Mouse (Mus musculus): ENCODE measurements around the gene Padi3. TPM values are rescaled to one million over a fixed set of nuclear protein-coding genes. Genes with fewer than 3 reads are reported as not detected.

Padi3 gene
- polyA plus RNA-seq, 1 experiment from 2014 or later, result 0.05 TPM

DNA sequence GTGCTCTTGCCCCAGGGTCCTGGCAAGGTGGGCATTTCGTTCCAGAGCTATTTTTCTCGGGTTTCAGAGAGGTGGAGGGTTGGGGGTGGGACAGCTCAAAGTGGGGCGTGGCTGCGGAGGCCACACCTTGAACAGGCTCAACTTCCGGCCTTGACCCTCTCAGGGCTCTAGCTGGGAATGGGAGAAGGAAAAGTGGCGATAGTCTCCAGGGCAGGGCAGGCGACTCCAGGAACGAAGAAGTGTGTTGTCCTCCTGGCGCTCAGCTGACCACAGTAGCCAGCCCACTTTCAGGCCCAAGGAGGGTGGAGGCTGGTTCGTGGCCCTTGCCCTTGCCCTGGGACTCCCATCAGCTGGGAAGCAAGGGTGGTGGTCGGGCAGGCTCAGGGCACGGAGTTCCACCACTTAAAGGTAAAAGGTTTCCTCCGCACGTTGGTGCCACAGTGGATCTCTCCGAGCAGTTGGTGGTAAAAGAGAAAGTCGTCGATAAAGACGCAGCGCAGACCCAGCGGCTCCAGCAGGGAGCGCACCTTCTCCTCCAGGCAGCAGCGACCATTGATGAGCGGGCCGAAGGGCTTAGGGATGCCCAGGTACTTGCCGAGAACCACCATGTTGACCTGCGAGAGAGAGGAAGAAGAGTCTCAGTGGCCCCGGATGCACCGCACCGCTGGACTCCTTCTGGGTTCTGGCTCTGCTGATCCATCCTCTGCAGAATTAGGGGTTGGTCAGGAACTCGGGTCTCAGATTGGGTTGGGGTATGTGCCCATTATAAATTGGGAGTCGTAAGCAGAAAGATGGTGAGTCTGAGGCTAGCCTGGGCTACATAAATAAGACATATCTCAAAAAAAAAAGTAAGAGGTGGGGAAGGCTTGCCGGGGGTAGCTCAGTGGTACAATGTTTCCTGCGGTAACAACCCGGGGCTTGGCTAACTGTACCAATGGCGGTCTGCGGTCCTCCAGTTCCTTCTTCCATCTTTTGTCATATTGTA is 4.1 kb upstream of the Padi3 start:
- H3K4me2 ChIP-seq (replicated peaks), result peak overlapping the region; percentile 40
- no peaks in the 10 kb centered on the region for H3K9me3 ChIP-seq
- WGBS, result 25% methylated on average over 36 of the region's 36 CpGs
- H3K27ac ChIP-seq, result no peak overlapping the region
- ATAC-seq, result no peak
- no peaks in the 10 kb centered on the region for H3K36me3 ChIP-seq
- H3K4me3 ChIP-seq (replicated peaks), result peak overlapping the region; percentile 15; the same call in 1 of the 2 replicates
- H3K4me1 ChIP-seq (replicated peaks), result peaks cover 12% of the 10 kb centered on the region
- 0 out of 2 replicates have a peak overlapping the region, but pooled peaks have one; percentile 14 for H3K9ac ChIP-seq (replicated peaks)
- H3K27me3 ChIP-seq, result peaks cover 40% of the 10 kb centered on the region

DNA sequence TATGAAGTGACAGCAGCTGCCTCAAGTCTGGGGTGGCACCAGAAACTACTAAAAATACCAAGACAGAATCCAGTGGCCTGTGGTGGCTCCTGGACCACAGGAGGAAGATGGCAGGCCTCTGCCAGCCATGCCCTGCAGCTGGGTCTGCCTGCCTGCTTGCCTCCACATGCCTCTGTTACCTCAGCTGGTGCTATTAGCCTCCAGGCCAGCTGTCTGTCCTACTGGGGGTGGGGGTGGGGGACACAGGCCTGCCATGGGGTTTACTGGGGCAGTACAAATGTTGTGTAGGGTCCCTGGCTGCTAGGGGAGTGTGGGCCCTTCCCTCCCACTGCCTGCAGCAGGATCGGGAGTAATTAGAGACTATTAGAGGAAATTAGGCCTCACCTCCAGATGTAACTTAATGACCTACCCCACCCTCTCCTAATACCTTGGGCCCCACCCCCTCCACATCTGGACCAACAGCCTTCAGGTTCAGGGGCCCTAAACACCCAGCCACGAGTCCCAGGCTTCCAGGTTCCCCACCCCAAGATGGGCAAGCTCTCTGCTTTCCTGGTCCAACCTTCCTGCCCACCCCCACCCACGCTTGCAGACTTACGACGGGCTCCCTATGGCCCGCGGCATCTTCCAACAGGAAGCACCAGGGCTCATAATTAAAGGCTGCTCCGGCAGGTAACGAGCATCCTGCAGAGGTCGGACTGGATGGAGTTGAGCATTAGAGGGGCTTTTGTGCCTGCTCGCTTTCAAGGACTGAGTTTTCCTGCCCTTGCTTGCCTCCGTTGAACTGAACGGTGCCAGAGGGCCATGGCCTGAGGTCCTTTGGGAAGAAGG is 3.1 kb upstream of the Padi3 start:
- WGBS, result 28% methylated on average over 13 of the region's 13 CpGs
- ATAC-seq, result no peak
- no peak overlapping the region for H3K27ac ChIP-seq
- peaks cover 40% of the 10 kb centered on the region for H3K27me3 ChIP-seq
- peak overlapping the region; percentile 40; the same call in 1 of the 2 replicates for H3K4me2 ChIP-seq (replicated peaks)
- peaks cover 12% of the 10 kb centered on the region for H3K4me1 ChIP-seq (replicated peaks)
- H3K36me3 ChIP-seq, result no peaks in the 10 kb centered on the region
- H3K4me3 ChIP-seq (replicated peaks), result no peak overlapping the region
- H3K9me3 ChIP-seq, result no peaks in the 10 kb centered on the region
- H3K9ac ChIP-seq (replicated peaks), result no peak overlapping the region

DNA sequence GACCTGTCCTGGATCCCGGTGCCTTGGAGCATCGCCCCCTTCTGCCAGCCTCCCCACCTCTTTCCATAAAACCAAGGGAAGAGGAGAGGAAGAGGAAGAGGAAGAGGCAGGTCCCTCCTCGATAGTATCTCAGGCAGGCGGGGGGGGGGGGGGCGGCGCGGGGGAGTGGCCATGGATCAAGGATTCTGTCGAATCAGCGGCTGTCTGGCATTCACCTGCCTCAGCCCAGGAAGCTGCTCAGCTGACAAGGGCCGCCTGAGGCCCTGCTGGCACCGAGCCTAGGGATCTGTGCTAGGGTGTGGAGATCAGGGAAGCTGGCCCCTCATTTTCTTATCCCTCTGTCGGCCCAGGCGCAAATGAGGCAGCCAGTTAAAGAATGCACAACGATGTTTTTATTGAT is 2.2 kb upstream of the Padi3 start:
- Histone ChIP-seq H3K27ac (no peak overlapping the region), H3K36me3 (no peaks in the 10 kb centered on the region), H3K27me3 (peaks cover 40% of the 10 kb centered on the region), H3K9ac (replicated peaks) (no peak overlapping the region), H3K9me3 (no peaks in the 10 kb centered on the region), H3K4me3 (replicated peaks) (no peak overlapping the region), H3K4me2 (replicated peaks) (no peak overlapping the region), H3K4me1 (replicated peaks) (peaks cover 12% of the 10 kb centered on the region)
- WGBS, result 42% methylated on average over 10 of the region's 14 CpGs
- no peak for ATAC-seq

DNA sequence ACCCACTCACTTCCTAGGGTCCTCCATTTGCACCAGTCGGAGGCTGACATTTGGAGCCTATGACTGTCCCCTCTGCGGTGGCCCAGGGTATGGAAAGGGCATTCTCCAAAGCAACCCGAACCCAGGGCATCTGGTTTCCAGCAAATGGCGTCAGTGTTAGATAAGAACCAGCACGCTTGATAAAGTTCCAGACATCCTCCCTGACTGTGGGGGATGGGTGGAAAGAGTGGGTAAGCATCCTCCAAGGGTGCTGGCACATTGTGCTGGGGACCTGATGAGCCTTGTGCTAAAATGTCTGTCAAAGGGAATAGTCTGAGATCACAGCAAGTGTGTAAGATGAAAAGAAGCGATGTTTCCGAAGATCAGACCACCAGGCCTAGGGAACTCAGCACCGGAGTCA is 1.7 kb upstream of the Padi3 start:
- H3K4me3 ChIP-seq (replicated peaks), result no peak overlapping the region
- no peak for ATAC-seq
- peaks cover 40% of the 10 kb centered on the region for H3K27me3 ChIP-seq
- no peak overlapping the region for H3K9ac ChIP-seq (replicated peaks)
- H3K9me3 ChIP-seq, result no peaks in the 10 kb centered on the region
- H3K27ac ChIP-seq, result no peak overlapping the region
- peaks cover 12% of the 10 kb centered on the region for H3K4me1 ChIP-seq (replicated peaks)
- H3K36me3 ChIP-seq, result no peaks in the 10 kb centered on the region
- H3K4me2 ChIP-seq (replicated peaks), result no peak overlapping the region
- 76% methylated on average over 8 of the region's 8 CpGs for WGBS

DNA sequence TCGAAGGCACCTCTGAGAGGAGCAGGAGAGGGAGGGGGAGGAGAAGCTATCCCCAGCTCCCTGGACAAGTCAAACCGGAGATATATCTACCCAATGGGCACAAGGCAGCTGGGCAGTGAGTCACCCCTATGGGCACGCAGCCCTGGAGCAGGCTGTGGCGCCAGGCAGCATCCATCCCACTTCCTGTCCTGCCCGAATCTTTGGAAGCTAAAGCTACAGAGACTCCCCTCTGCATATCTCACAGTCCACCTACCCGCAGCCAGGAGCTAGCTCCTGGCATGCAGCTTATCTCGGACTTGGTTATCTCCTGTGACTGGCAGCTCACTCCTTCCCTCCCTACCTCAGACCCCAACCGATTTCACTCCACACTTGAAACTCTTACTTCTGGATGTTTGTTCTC is 1.3 kb downstream of the Padi3 start:
- 90% methylated on average over 8 of the region's 8 CpGs for WGBS
- Histone ChIP-seq H3K27ac (no peak overlapping the region), H3K27me3 (peaks cover 18% of the 10 kb centered on the region), H3K4me2 (replicated peaks) (no peak overlapping the region), H3K4me1 (replicated peaks) (peaks cover 5% of the 10 kb centered on the region; the same call in 1 of the 2 replicates), H3K9ac (replicated peaks) (no peak overlapping the region), H3K36me3 (no peaks in the 10 kb centered on the region), H3K4me3 (replicated peaks) (no peak overlapping the region), H3K9me3 (no peaks in the 10 kb centered on the region)
- no peak for ATAC-seq

DNA sequence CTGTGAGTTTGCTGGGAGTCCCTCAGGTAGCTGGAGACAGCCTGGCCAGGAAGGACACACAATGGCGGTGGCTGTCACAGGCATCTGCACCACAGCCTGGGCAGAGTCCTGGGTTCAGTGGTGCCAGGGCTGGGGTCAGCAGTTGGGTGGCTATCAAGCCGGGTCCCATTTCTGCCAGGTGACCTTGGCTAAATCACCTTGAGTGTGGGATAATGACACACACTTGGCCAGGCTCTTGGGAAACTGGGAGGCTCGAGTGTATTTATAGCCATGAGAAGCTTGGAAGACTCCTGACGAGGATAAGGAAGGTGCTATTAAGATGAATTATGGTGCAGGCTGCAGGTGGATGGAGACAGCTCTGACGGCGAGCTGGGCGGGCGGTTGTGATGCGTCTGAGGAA is 5.8 kb downstream of the Padi3 start:
- WGBS, result 90% methylated on average over 9 of the region's 9 CpGs
- no peak for ATAC-seq
- H3K4me3 ChIP-seq (replicated peaks), result no peak overlapping the region
- H3K9ac ChIP-seq (replicated peaks), result no peak overlapping the region
- H3K27me3 ChIP-seq, result no peaks in the 10 kb centered on the region
- no peak overlapping the region for H3K4me2 ChIP-seq (replicated peaks)
- no peaks in the 10 kb centered on the region for H3K4me1 ChIP-seq (replicated peaks)
- H3K9me3 ChIP-seq, result no peaks in the 10 kb centered on the region
- H3K27ac ChIP-seq, result no peak overlapping the region
- no peaks in the 10 kb centered on the region for H3K36me3 ChIP-seq

DNA sequence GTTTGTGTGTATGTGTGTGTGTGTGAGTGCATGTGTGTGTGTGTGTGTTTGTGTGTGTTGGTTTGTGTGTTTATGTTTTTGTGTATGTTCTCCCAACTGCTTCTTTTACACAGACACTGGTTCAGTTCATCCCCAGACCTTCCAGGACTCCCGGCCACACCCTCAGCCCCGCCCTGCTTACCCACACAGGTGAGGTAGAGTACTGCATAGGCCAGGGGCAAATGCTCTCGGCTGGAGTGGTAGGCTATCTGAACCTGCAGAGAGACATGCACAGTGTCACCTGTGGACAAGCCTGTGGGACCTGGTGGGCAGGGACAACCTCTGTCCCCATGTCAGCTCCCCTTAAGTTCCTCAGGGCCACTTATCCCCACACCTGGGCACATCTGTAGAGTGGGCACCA is 9.1 kb downstream of the Padi3 start:
- WGBS, result 79% methylated on average over 3 of the region's 3 CpGs
- H3K4me2 ChIP-seq (replicated peaks), result no peak overlapping the region
- no peak overlapping the region for H3K4me3 ChIP-seq (replicated peaks)
- H3K27ac ChIP-seq, result no peak overlapping the region
- H3K27me3 ChIP-seq, result 0 out of 2 replicates have a peak, but pooled peaks cover 4% of the 10 kb centered on the region
- H3K36me3 ChIP-seq, result no peaks in the 10 kb centered on the region
- H3K4me1 ChIP-seq (replicated peaks), result no peaks in the 10 kb centered on the region
- ATAC-seq, result no peak
- no peak overlapping the region for H3K9ac ChIP-seq (replicated peaks)
- H3K9me3 ChIP-seq, result no peaks in the 10 kb centered on the region

DNA sequence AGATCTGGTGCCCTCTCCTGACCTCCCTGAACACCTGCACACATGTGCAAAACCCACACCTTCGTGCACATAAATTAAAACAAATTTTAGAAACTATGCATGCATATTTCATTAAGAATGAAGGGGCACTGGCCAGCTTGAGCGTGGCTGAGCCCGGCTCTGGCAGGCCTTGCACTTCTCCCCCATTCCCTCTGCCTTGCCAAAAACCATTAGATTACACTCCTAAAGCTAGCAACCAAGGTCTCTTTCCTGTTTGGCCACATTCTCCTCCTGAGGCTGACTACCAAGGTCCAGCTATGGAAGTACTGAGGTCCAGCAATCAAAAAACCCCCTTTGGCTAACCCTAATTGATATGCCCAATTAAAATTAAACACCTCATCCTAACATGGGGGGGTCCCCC is 13.7 kb downstream of the Padi3 start:
- Histone ChIP-seq H3K4me2 (replicated peaks) (no peak overlapping the region), H3K4me3 (replicated peaks) (no peak overlapping the region), H3K27me3 (0 out of 2 replicates have a peak, but pooled peaks cover 4% of the 10 kb centered on the region), H3K36me3 (no peaks in the 10 kb centered on the region), H3K9me3 (no peaks in the 10 kb centered on the region), H3K27ac (no peak overlapping the region), H3K9ac (replicated peaks) (no peak overlapping the region), H3K4me1 (replicated peaks) (no peaks in the 10 kb centered on the region)
- ATAC-seq, result no peak
- 76% methylated on average over 3 of the region's 3 CpGs for WGBS

DNA sequence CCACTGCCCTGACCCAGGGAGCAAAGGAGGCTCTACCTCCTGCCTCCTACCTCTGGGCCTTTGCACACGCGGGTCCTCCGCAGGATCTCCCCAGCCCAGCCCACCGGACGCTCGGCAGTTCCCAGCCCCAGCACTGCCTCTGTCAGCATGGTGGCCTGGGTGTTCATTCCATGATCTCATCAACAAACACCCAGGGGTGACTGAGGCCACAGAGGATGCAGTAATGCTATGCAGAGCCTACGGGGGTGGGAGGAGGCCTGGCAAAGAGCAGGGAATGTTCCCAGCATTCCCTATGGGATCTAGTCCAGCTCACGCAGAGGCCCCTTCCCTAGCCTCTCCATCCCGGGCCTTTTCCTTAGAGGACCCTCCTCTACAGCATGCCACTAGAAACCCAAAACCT is 15.8 kb downstream of the Padi3 start:
- 89% methylated on average over 9 of the region's 9 CpGs for WGBS
- Histone ChIP-seq H3K9ac (replicated peaks) (no peak overlapping the region), H3K4me3 (replicated peaks) (no peak overlapping the region), H3K36me3 (no peaks in the 10 kb centered on the region), H3K27me3 (0 out of 2 replicates have a peak, but pooled peaks cover 4% of the 10 kb centered on the region), H3K27ac (no peak overlapping the region), H3K4me2 (replicated peaks) (no peak overlapping the region), H3K4me1 (replicated peaks) (no peaks in the 10 kb centered on the region), H3K9me3 (no peaks in the 10 kb centered on the region)
- ATAC-seq, result no peak

DNA sequence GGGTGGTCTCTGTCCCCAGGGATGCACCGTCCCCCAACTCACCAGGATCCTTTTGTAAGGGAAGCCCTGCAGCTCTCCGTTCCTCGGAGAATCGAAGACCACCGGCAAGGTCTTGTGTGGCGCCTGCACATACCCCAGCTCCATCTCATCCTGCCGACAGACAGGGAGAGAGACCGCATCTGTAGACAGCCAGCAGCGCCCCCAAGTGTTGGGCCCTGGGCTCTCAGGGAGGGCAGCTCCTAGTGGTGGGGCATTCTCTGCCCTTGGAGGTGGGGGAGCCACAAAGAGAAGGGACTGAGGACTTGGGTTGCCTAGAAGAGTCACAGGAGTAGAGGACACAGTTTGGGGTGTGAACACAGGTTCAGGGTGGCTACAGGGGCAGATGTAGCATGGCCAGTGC is 16.7 kb downstream of the Padi3 start:
- 54% methylated on average over 9 of the region's 9 CpGs for WGBS

DNA sequence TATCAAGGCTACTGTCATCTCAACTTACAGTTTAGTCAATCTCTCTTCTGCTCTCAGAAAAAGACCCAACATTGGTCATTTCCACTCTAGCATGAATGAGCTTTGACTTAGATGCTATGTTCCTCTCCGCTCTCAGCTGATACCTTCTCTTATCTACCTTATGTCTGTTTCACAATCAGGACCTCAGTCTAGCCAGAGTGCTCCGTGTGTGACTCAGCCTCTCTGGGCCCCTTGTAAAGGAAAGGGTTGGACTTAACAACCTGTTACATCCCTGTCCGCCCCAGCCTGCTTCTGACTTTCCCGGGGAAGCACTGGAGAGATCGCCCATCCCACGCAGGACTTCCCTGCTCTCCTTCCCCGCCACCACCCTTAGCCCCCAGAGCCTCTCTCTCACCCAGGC is 17.9 kb downstream of the Padi3 start:
- WGBS, result 96% methylated on average over 7 of the region's 7 CpGs
- no peaks in the 10 kb centered on the region for H3K9me3 ChIP-seq
- ATAC-seq, result no peak
- no peak overlapping the region for H3K4me3 ChIP-seq (replicated peaks)
- no peak overlapping the region for H3K4me2 ChIP-seq (replicated peaks)
- H3K9ac ChIP-seq (replicated peaks), result no peak overlapping the region
- no peaks in the 10 kb centered on the region for H3K4me1 ChIP-seq (replicated peaks)
- no peaks in the 10 kb centered on the region for H3K27me3 ChIP-seq
- H3K27ac ChIP-seq, result no peak overlapping the region
- no peaks in the 10 kb centered on the region for H3K36me3 ChIP-seq

More for the DNA sequence above, 16.7 kb downstream of the Padi3 start:
- no peaks in the 10 kb centered on the region for H3K9me3 ChIP-seq
- no peaks in the 10 kb centered on the region for H3K36me3 ChIP-seq
- no peak overlapping the region for H3K4me2 ChIP-seq (replicated peaks)
- no peak for ATAC-seq
- no peaks in the 10 kb centered on the region for H3K4me1 ChIP-seq (replicated peaks)
- no peak overlapping the region for H3K27ac ChIP-seq
- H3K9ac ChIP-seq (replicated peaks), result no peak overlapping the region
- 0 out of 2 replicates have a peak, but pooled peaks cover 4% of the 10 kb centered on the region for H3K27me3 ChIP-seq
- H3K4me3 ChIP-seq (replicated peaks), result no peak overlapping the region

DNA sequence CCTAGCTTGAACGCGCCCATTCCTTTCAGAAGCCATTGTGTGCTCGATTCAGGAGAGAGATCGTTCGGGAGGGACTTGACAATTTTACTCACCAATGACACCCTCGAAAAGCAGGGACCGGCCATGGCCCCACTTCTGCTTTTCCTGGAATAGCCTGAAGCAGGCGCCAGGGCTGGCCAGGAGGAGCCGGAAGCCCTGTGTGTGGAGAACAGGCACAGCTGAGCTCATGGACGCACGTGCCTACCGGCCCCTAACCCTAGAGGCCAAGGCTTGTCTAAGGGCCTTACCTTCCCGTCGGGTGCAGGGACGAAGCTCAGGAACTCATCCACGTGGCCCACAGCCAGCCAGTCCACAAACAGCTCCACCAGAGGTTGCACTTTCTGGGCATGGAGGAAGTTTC is 19.4 kb downstream of the Padi3 start:
- H3K4me1 ChIP-seq (replicated peaks), result no peaks in the 10 kb centered on the region
- H3K4me3 ChIP-seq (replicated peaks), result no peak overlapping the region
- WGBS, result 82% methylated on average over 16 of the region's 16 CpGs
- H3K9ac ChIP-seq (replicated peaks), result no peak overlapping the region
- no peak overlapping the region for H3K27ac ChIP-seq
- ATAC-seq, result no peak
- H3K27me3 ChIP-seq, result no peaks in the 10 kb centered on the region
- no peaks in the 10 kb centered on the region for H3K9me3 ChIP-seq
- H3K4me2 ChIP-seq (replicated peaks), result no peak overlapping the region
- no peaks in the 10 kb centered on the region for H3K36me3 ChIP-seq
